Mouse (Mus musculus) right cerebral cortex, postnatal 36 days (tissue): ENCODE data around the gene Habp2.

Experiments
- DNase-seq, 2 experiments: peaks; one replicate each; pipeline ENCODE4 v3.0.0; 2022; ENCODE audit warnings: low spot score in 2 of 2, mixed read lengths in 1 of 2

The Habp2 gene

GRCm38 (mm10) chr19:56363721-56364460, 77.0 kb downstream of the Habp2 start:
- no peak for DNase-seq

- DNase-seq, result no peak
These were observed 77.6 kb downstream of the Habp2 start for GRCm38 (mm10) chr19:56364563-56364962.

- no peak for DNase-seq
These were observed 79.2 kb downstream of the Habp2 start for GRCm38 (mm10) chr19:56366168-56366567.

- DNase-seq, result no peak
These were observed 79.7 kb downstream of the Habp2 start for GRCm38 (mm10) chr19:56366625-56367024.

DNA sequence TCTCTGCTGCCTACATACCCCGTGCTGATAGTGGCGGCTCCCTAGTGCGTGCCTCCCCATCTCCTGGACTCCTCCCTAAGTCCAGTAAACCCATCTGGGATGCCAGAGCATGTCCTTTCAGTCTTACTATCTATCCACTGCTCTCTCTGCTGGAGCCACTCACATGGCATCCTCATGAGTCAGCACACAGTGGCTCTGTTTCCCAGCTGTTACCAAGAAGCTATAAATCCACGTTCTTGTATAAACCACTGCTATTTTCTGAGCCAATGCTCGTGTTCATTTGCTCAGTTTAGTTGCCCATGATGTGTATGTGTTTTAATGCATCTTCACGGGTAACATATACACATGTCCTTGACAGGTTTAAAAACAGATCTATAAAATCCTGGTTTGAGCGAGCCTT, 80.8 kb downstream of the Habp2 start:
- DNase-seq, result no peak

- DNase-seq, result no peak
These were observed 82.0 kb downstream of the Habp2 start for GRCm38 (mm10) chr19:56368912-56369311.
